Mouse (Mus musculus) spleen, postnatal 36 days (tissue): ENCODE measurements around the gene Cplane1.
"Not testable (repeated sequence)": the region's sequence is repeated elsewhere in the genome, so short reads cannot be mapped to it uniquely, and the experiment has no call there.

Experiments used
- DNase-seq, 2 experiments: peaks; one replicate each; pipeline ENCODE4 v3.0.0; 2022; ENCODE audit warnings: low spot score in 2 of 2, mixed read lengths in 1 of 2

The Cplane1 gene

GRCm38 (mm10) chr15:8168591-8169265, at the start of gene Cplane1:
Gene Cplane1 (plus strand): TSS chr15:8169106.
- DNase-seq = peak; percentile 90 to 91

GRCm38 (mm10) chr15:8129281-8129680, 39.6 kb upstream of the Cplane1 start:
- no peak for DNase-seq

GRCm38 (mm10) chr15:8131268-8131667, 37.6 kb upstream of the Cplane1 start:
- no peak for DNase-seq

- DNase-seq = no peak
Measured at GRCm38 (mm10) chr15:8131761-8132160, 37.1 kb upstream of the Cplane1 start.

- no peak for DNase-seq
Measured at GRCm38 (mm10) chr15:8135606-8136005, 33.3 kb upstream of the Cplane1 start.

- DNase-seq = no peak
Measured at GRCm38 (mm10) chr15:8161841-8162240, 7.1 kb upstream of the Cplane1 start.

GRCm38 (mm10) chr15:8169266-8169746, 400 bp downstream of the Cplane1 start:
- no peak for DNase-seq

- DNase-seq = no peak
Measured at GRCm38 (mm10) chr15:8189563-8189962, 20.7 kb downstream of the Cplane1 start.

- no peak for DNase-seq
Measured at GRCm38 (mm10) chr15:8190435-8190834, 21.5 kb downstream of the Cplane1 start.

- DNase-seq = no peak
Measured at GRCm38 (mm10) chr15:8200317-8200716, 31.4 kb downstream of the Cplane1 start.

GRCm38 (mm10) chr15:8208362-8208761, 39.5 kb downstream of the Cplane1 start:
- no peak for DNase-seq

GRCm38 (mm10) chr15:8214811-8215210, 45.9 kb downstream of the Cplane1 start:
- DNase-seq = no peak

- DNase-seq = not testable (repeated sequence)
Measured at GRCm38 (mm10) chr15:8234167-8234566, 65.3 kb downstream of the Cplane1 start.

- no peak for DNase-seq
Measured at GRCm38 (mm10) chr15:8265946-8266345, 97.0 kb downstream of the Cplane1 start.

GRCm38 (mm10) chr15:8267211-8267610, 98.3 kb downstream of the Cplane1 start:
- DNase-seq = no peak

GRCm38 (mm10) chr15:8268231-8268630, 99.3 kb downstream of the Cplane1 start:
- DNase-seq = no peak

- DNase-seq = no peak
Measured at GRCm38 (mm10) chr15:8271952-8272351, 103.0 kb downstream of the Cplane1 start.

GRCm38 (mm10) chr15:8277916-8278315, 109.0 kb downstream of the Cplane1 start:
- not testable (repeated sequence) for DNase-seq

- DNase-seq = peak; percentile 6 to 10
Measured at GRCm38 (mm10) chr15:8279320-8279779, 110.4 kb downstream of the Cplane1 start.

- peak in 1 of 2 experiments; percentile 9 for DNase-seq
Measured at GRCm38 (mm10) chr15:8279929-8280610, 111.2 kb downstream of the Cplane1 start.

GRCm38 (mm10) chr15:8281701-8282100, 112.8 kb downstream of the Cplane1 start:
- no peak for DNase-seq

GRCm38 (mm10) chr15:8282155-8282554, 113.2 kb downstream of the Cplane1 start:
- DNase-seq = no peak

- no peak for DNase-seq
Measured at GRCm38 (mm10) chr15:8291251-8291650, 122.3 kb downstream of the Cplane1 start.
